Mouse (Mus musculus) ES-E14 (cell line): ENCODE results near the gene Cd8b1.

ENCODE experiments used
- CHD2 ChIP-seq: IDR thresholded peaks from 2 replicates; pipeline ENCODE4 v1.6.1; 2014; ENCODE audit warnings: mild to moderate bottlenecking, low read depth, low read length, inconsistent platforms
- HCFC1 ChIP-seq: IDR thresholded peaks from 2 replicates; pipeline ENCODE4 v1.6.1; 2012; ENCODE audit warnings: low read length, inconsistent platforms, borderline replicate concordance; ENCODE audit not compliant: insufficient read depth
- MAFK ChIP-seq: IDR thresholded peaks from 2 replicates; pipeline ENCODE4 v1.6.1; 2014; ENCODE audit warnings: mild to moderate bottlenecking, low read depth, low read length, inconsistent platforms; ENCODE audit not compliant: insufficient read depth
- ZC3H11A ChIP-seq: IDR thresholded peaks from 2 replicates; pipeline ENCODE4 v1.6.1; 2012; ENCODE audit warnings: low read depth, mild to moderate bottlenecking, inconsistent platforms, low read length, borderline replicate concordance
- ZNF384 ChIP-seq: IDR thresholded peaks from 2 replicates; pipeline ENCODE4 v1.6.1; 2012; ENCODE audit warnings: low read depth, low read length, inconsistent platforms

GRCm38 (mm10) chr6:71330486-71330885, 7.9 kb downstream of the Cd8b1 start:
- no peak for TF ChIP-seq MAFK
- no peak for TF ChIP-seq ZC3H11A
- no peak for TF ChIP-seq HCFC1
- TF ChIP-seq CHD2 = no peak
- TF ChIP-seq ZNF384 = no peak
